Mouse (Mus musculus): ENCODE measurements around the gene Lypd5. TPM values are rescaled to one million over a fixed set of nuclear protein-coding genes. Genes with fewer than 3 reads are reported as not detected.

The Lypd5 gene
- polyA plus RNA-seq, 1 experiment from 2014 or later = not detected

DNA sequence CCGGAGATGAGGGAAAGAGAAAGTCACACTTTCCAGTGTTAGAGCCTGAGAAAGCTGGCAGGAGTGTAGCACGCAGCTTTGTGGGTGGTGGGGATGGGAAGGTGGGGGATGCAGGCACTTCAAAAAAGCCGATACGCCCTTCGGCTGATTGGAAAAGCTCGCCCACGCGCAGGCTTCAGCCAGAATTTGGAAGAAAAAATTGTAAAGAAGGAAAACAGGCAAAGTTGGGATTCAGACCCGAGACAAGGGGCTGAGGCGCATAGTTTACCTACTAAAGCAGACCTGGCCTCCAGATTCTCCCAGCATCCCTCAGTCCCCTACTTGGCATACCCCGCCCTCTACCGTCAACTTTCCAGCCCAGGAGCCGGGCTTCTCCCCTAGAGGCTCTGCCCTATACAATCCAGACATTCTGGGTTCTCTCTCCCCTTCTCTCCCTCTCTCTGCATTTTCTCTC, 23.3 kb upstream of the Lypd5 start:
- peak; percentile 72; the same call in 1 of the 2 replicates for ATAC-seq (ENCODE audit: low FRiP score)
- Histone ChIP-seq H3K9ac (ENCODE audit: low read length) (peak overlapping the region; percentile 43), H3K27me3 (ENCODE audit: control insufficient read depth, insufficient read depth, low read length) (no peaks in the 10 kb centered on the region), H3K36me3 (ENCODE audit: control insufficient read depth, insufficient read depth, low read length) (no peaks in the 10 kb centered on the region), H3K9me3 (ENCODE audit: control insufficient read depth, low read length) (no peaks in the 10 kb centered on the region; the same call in 1 of the 2 replicates), H3K27ac (ENCODE audit: low read depth, low read length) (no peak overlapping the region), H3K4me2 (peak overlapping the region; percentile 45), H3K4me3 (ENCODE audit: low read depth, low read length) (peak overlapping the region; percentile 25), H3K4me1 (ENCODE audit: control insufficient read depth, insufficient read depth, low read length) (0 out of 2 replicates have a peak, but pooled peaks cover 4% of the 10 kb centered on the region)
- 5% methylated on average over 13 of the region's 13 CpGs for WGBS
- DNase-seq (ENCODE audit: low spot score, missing footprints) = peak; percentile 90

DNA sequence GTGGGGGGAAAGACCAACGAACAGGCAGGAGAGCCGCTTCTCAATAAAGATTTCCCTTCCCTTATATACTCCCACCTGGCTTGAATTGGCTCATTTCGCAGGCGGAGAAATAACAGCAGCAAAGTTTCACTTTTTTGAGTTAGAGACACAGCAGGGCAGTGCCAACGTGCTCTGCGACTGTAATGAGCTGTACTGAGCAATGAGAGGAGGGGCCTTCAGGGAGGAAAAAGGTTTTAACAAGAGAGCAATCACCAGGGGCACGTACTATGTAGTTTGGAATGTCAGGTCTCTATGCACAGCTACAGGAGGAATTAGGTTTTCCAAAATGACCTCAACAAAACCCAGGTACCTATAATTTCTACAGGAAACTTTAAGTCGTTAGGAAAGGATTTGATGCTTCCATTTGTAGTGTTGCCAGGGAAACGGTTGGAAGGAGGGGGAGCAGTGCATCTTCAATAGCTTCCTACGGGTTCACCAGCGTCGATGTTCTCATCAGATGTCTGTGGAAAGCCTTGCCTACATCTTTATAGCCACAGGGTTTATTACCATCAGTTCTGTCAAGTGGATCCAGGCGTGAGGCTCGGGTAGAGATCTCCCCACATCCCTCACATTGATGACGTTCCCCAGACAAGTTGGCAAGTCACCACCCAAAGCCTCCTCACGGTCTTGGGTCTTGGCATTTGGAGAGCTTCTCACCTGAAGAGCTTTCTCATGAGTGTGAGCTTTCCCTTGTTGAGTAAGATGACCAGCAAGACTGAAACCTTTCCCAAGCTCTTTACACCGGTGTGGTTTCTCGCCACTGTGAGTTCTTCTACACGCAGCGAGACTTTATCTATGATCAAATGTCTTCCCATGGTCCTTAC, 22.5 kb upstream of the Lypd5 start:
- Histone ChIP-seq H3K4me2 (peak overlapping the region; percentile 45), H3K27ac (ENCODE audit: low read depth, low read length) (no peak overlapping the region), H3K27me3 (ENCODE audit: control insufficient read depth, insufficient read depth, low read length) (no peaks in the 10 kb centered on the region), H3K9me3 (ENCODE audit: control insufficient read depth, low read length) (no peaks in the 10 kb centered on the region; the same call in 1 of the 2 replicates), H3K36me3 (ENCODE audit: control insufficient read depth, insufficient read depth, low read length) (no peaks in the 10 kb centered on the region), H3K4me3 (ENCODE audit: low read depth, low read length) (peak overlapping the region; percentile 25), H3K9ac (ENCODE audit: low read length) (peak overlapping the region; percentile 43; the same call in 1 of the 2 replicates), H3K4me1 (ENCODE audit: control insufficient read depth, insufficient read depth, low read length) (0 out of 2 replicates have a peak, but pooled peaks cover 4% of the 10 kb centered on the region)
- peak; percentile 79; the same call in 1 of the 2 replicates for ATAC-seq (ENCODE audit: low FRiP score)
- peak; percentile 90 for DNase-seq (ENCODE audit: low spot score, missing footprints)
- 46% methylated on average over 20 of the region's 20 CpGs for WGBS

DNA sequence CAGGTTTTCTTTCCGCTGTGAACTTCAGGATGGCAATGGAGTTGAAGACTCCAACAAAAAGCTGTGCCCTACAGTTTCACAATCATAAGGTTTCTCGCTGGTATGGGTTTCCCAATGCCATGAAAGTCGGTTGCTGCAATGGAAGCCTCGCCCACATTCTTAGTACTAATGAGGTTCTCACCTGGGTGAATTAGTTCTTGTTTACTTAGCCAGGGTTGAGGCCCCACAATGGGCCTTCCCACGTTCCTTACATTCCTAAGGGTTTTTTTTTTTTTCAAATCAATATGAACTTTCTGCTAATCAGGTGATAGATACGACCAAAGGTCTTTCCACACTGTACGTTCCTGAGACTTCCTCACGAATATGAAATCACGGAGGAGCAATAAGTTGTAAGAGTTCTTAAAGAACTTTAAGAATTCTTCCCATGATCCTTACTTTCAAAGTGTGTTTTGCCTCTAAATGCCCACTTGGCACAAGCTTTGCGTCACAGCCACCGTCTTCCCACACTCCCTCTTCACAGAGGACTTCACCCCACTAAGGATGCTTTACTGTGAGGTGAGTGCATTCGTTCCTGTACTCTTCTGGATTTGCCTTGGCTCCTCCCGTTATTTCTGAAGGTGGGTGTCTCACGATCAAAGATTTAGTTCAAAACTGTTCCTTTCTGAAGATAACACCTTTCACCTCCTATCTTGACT, 21.6 kb upstream of the Lypd5 start:
- Histone ChIP-seq H3K27ac (ENCODE audit: low read depth, low read length) (no peak overlapping the region), H3K4me1 (ENCODE audit: control insufficient read depth, insufficient read depth, low read length) (0 out of 2 replicates have a peak, but pooled peaks cover 4% of the 10 kb centered on the region), H3K9me3 (ENCODE audit: control insufficient read depth, low read length) (no peaks in the 10 kb centered on the region; the same call in 1 of the 2 replicates), H3K27me3 (ENCODE audit: control insufficient read depth, insufficient read depth, low read length) (no peaks in the 10 kb centered on the region), H3K4me2 (no peak overlapping the region), H3K9ac (ENCODE audit: low read length) (no peak overlapping the region), H3K36me3 (ENCODE audit: control insufficient read depth, insufficient read depth, low read length) (no peaks in the 10 kb centered on the region), H3K4me3 (ENCODE audit: low read depth, low read length) (no peak overlapping the region)
- no peak for DNase-seq (ENCODE audit: low spot score, missing footprints)
- no peak for ATAC-seq (ENCODE audit: low FRiP score)
- 85% methylated on average over 14 of the region's 14 CpGs for WGBS

DNA sequence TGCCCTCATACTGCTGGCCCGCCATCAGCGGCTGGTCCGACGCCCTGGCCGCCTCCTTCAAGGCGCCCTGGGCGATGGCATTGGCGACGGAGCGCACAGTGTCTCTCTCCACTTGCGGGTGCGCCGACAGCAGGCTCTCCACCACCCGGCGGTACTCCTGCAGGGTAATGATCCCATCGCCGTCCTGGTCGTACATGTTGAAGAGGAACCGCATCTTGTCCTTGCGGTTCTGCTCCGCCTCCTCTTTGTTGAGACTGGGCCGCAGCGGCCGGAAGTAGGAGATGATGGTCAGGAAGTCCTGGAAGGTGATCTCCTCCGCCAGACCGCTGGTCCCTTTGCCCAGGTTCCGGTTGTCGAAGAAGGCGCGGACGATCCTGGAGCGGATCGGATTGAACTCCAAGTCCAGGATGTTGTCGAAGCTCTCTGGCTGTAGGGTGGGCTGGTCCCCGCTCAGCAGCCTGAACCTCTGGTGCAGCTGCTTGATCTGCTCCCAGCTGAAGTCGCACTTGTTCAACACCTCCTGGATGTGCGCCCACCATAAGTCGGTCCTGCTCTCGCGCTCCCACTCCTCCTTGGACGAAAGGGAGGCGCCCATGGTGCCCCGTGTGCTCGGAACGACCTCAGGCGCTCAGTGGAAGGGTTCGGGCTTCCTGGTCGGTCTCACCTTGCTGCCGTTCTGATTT, 15.6 kb upstream of the Lypd5 start, which contains the start of gene Tescl:
Gene Tescl, minus strand, starts transcription at position 633 of the 683 bp plus-strand sequence.
- no peak within 1 kb of the TSS for H3K4me3 ChIP-seq (ENCODE audit: low read depth, low read length)
- no peaks in the 10 kb centered on the region for H3K4me1 ChIP-seq (ENCODE audit: control insufficient read depth, insufficient read depth, low read length)
- WGBS = 49% methylated on average over 49 of the region's 49 CpGs
- peaks cover 2% of the 10 kb centered on the region; the same call in 1 of the 2 replicates for H3K27me3 ChIP-seq (ENCODE audit: control insufficient read depth, insufficient read depth, low read length)
- no peak within 1 kb of the TSS for H3K9ac ChIP-seq (ENCODE audit: low read length)
- ATAC-seq (ENCODE audit: low FRiP score) (no peak), DNase-seq (ENCODE audit: low spot score, missing footprints) (no peak)
- H3K9me3 ChIP-seq (ENCODE audit: control insufficient read depth, low read length) = no peaks in the 10 kb centered on the region; the same call in 1 of the 2 replicates
- H3K36me3 ChIP-seq (ENCODE audit: control insufficient read depth, insufficient read depth, low read length) = no peaks in the 10 kb centered on the region
- H3K27ac ChIP-seq (ENCODE audit: low read depth, low read length) = no peak within 1 kb of the TSS
- no peak within 1 kb of the TSS for H3K4me2 ChIP-seq

DNA sequence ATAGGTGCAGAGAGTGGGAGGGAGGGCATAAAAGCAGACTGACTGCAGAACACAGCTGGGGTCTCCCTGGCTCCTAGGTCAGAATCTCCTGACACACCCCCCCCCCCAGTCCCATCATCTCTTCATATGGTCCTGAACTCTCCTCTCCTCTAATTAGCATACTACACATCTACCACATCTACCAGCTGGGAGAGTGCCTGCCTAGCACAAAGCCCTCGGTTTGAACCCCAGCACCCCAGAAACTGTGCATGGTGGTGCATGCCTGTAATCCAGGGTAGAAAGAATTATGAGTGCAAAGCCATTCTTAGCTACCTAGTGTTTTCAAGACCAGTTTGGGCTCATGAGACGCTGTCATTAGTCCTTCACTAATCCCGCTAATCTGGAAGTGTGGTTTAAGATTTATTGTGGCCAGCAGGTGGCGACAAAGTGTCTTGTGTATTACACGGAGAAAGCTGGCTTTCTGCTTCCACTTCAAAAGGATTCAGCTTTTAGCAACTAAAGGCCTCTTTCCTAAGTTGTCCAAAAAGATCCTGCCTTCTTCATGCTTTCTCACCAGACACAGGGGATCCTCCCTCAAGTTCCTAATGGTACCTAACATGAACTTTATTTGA, 13.2 kb upstream of the Lypd5 start:
- Histone ChIP-seq H3K4me3 (ENCODE audit: low read depth, low read length) (no peak overlapping the region), H3K36me3 (ENCODE audit: control insufficient read depth, insufficient read depth, low read length) (no peaks in the 10 kb centered on the region), H3K4me2 (no peak overlapping the region), H3K9ac (ENCODE audit: low read length) (no peak overlapping the region), H3K9me3 (ENCODE audit: control insufficient read depth, low read length) (no peaks in the 10 kb centered on the region; the same call in 1 of the 2 replicates), H3K27ac (ENCODE audit: low read depth, low read length) (no peak overlapping the region), H3K27me3 (ENCODE audit: control insufficient read depth, insufficient read depth, low read length) (peaks cover 2% of the 10 kb centered on the region; the same call in 1 of the 2 replicates), H3K4me1 (ENCODE audit: control insufficient read depth, insufficient read depth, low read length) (no peaks in the 10 kb centered on the region)
- ATAC-seq (ENCODE audit: low FRiP score) (peak; percentile 46; the same call in 1 of the 2 replicates), DNase-seq (ENCODE audit: low spot score, missing footprints) (peak; percentile 93)
- 11% methylated on average over 5 of the region's 5 CpGs for WGBS

DNA sequence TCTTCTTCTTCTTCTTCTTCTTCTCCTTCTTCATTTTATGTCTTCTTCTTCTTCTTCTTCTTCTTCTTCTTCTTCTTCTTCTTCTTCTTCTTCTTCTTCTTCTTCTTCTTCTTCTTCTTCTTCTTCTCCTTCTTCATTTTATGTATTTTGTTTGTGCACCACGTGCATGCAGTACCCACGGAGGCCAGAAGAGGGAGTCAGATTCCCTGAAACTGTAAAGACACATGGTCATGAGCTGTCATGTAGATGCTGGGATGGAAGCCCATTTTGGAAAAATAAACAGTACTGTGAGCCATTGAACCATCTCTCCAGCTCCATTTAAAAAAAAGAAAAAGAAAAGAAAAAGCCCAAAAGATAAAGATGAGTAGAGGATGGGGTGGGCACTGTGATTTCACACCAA, 10.8 kb upstream of the Lypd5 start:
- Histone ChIP-seq H3K9ac (ENCODE audit: low read length) (no peak overlapping the region), H3K4me2 (no peak overlapping the region), H3K27me3 (ENCODE audit: control insufficient read depth, insufficient read depth, low read length) (peaks cover 2% of the 10 kb centered on the region; the same call in 1 of the 2 replicates), H3K4me3 (ENCODE audit: low read depth, low read length) (no peak overlapping the region), H3K9me3 (ENCODE audit: control insufficient read depth, low read length) (no peaks in the 10 kb centered on the region; the same call in 1 of the 2 replicates), H3K36me3 (ENCODE audit: control insufficient read depth, insufficient read depth, low read length) (no peaks in the 10 kb centered on the region), H3K4me1 (ENCODE audit: control insufficient read depth, insufficient read depth, low read length) (no peaks in the 10 kb centered on the region), H3K27ac (ENCODE audit: low read depth, low read length) (no peak overlapping the region)
- no peak for DNase-seq (ENCODE audit: low spot score, missing footprints)
- ATAC-seq (ENCODE audit: low FRiP score) = no peak
- 39% methylated on average over 2 of the region's 2 CpGs for WGBS

DNA sequence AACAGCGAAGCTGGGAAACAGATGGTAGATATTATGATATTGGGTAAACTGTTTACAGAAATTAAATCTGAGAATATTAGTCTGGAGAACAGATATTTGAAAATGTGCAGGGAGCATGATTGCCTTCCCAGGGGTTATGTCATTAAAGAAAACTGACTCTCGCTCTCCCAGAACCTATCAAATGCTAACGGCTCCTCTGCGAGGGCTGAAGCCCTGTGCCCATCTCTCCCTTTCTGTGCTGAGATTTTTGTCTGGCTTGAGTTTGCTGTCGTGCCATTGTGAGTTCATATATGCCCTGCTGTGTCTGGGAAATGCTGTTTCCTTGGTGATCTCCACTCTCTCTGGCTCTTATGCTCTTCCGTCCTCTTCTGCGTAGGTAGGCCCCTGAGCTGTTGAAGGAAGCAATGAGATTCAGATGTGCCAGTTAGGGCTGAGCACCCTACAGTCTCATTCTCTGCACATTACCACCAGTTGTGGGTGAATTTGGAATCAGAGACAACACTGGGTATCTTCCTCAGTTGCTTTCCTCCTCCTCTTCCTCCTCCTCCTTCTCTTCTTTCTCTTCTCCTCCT, 5.2 kb upstream of the Lypd5 start:
- 74% methylated on average over 7 of the region's 7 CpGs for WGBS
- no peak for ATAC-seq (ENCODE audit: low FRiP score)
- no peak for DNase-seq (ENCODE audit: low spot score, missing footprints)
- Histone ChIP-seq H3K36me3 (ENCODE audit: control insufficient read depth, insufficient read depth, low read length) (no peaks in the 10 kb centered on the region), H3K4me2 (no peak overlapping the region), H3K4me1 (ENCODE audit: control insufficient read depth, insufficient read depth, low read length) (no peaks in the 10 kb centered on the region), H3K4me3 (ENCODE audit: low read depth, low read length) (no peak overlapping the region), H3K27ac (ENCODE audit: low read depth, low read length) (no peak overlapping the region), H3K9ac (ENCODE audit: low read length) (no peak overlapping the region), H3K27me3 (ENCODE audit: control insufficient read depth, insufficient read depth, low read length) (no peaks in the 10 kb centered on the region), H3K9me3 (ENCODE audit: control insufficient read depth, low read length) (no peaks in the 10 kb centered on the region; the same call in 1 of the 2 replicates)

DNA sequence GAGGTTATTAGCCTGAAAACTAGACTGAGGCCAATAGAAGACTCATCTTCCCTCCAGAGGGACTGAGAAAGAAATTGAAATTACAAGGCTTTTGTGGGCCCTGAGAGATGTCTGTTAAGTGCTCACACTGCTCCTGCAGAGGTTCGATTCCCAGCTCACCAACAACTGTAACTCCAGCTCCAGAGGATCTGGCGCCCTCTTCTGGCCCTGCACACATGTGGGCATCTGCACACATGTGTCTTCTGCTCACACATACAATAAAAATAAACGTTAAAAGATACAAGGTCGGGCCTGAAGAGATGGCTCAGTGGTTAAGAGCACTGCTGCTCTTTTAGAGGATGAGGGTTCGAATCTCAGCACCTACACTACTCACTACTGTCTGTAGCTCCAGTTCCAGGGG, 2.6 kb upstream of the Lypd5 start:
- ATAC-seq (ENCODE audit: low FRiP score) = no peak
- Histone ChIP-seq H3K27ac (ENCODE audit: low read depth, low read length) (no peak overlapping the region), H3K9me3 (ENCODE audit: control insufficient read depth, low read length) (no peaks in the 10 kb centered on the region), H3K4me2 (no peak overlapping the region), H3K27me3 (ENCODE audit: control insufficient read depth, insufficient read depth, low read length) (no peaks in the 10 kb centered on the region), H3K4me3 (ENCODE audit: low read depth, low read length) (no peak overlapping the region), H3K4me1 (ENCODE audit: control insufficient read depth, insufficient read depth, low read length) (no peaks in the 10 kb centered on the region), H3K36me3 (ENCODE audit: control insufficient read depth, insufficient read depth, low read length) (no peaks in the 10 kb centered on the region), H3K9ac (ENCODE audit: low read length) (no peak overlapping the region)
- no peak for DNase-seq (ENCODE audit: low spot score, missing footprints)
- WGBS = 67% methylated on average over 5 of the region's 5 CpGs

All from midbrain, embryonic 11.5 days (tissue).